ENCODE assay signal across 25 mouse cellular contexts in the genomic region with DNA sequence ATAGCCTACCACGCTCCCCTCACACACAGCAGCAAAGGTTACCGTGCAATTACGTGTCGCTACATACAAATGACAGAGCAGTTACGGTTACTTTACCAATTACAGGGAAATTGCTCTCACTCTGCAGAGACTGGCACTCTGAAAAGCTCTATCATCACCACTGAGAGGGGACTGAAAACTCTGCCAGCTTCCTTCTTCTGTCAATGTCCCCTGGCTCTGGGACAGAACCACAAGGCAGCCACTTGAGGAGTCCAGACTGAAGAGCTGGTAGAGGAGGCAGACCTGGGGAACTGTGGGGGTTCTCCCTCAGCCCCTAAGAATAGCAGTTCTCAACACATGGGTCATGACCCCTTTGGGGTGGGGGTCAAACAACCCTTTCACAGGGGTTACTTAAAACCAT.
A peak's percentile ranks its signal among the peaks of the same experiment; 100 is the strongest.
DNase-seq lines count a peak whose midpoint lies in the region; ATAC-seq lines count a peak whose summit lies in the region.
"Had no signal": no experiment of that assay in that cellular context is flagged by ENCODE, and none has a peak within 500 bp of the region (broad histone marks: within the 10 kb centered on the region; RNA-seq: fewer than 3 reads in every experiment).

No protein-coding gene starts in this region.

- no peak overlapping the region for H3K4me3 ChIP-seq in forebrain, embryonic 14.5 days (ENCODE audit: low read depth, low read length)
- no peak overlapping the region for H3K4me3 ChIP-seq in forebrain, embryonic 16.5 days (replicated peaks; ENCODE audit: low read length)
- H3K4me3 ChIP-seq: forebrain, embryonic 15.5 days; left cerebral cortex, adult 2 months; liver, embryonic 13.5 days; lung, embryonic 15.5 days; myocyte had no signal

- 59% methylated on average over 5 of the region's 5 CpGs for WGBS in forebrain, embryonic 14.5 days
- WGBS in forebrain, embryonic 16.5 days, result 58% methylated on average over 5 of the region's 5 CpGs

- no peak overlapping the region for H3K9ac ChIP-seq in forebrain, embryonic 14.5 days (ENCODE audit: low read length)
- no peak overlapping the region for H3K9ac ChIP-seq in forebrain, embryonic 16.5 days (replicated peaks; ENCODE audit: low read depth, low read length)
- H3K9ac ChIP-seq: forebrain, embryonic 15.5 days; liver, embryonic 13.5 days; lung, embryonic 15.5 days had no signal

- 0 out of 2 replicates have a peak, but pooled peaks cover 4% of the 10 kb centered on the region for H3K4me1 ChIP-seq in forebrain, embryonic 14.5 days (ENCODE audit: control insufficient read depth, insufficient read depth, low read length)
- no peaks in the 10 kb centered on the region for H3K4me1 ChIP-seq in forebrain, embryonic 16.5 days (replicated peaks; ENCODE audit: control insufficient read depth, insufficient read depth, low read length)
- H3K4me1 ChIP-seq: liver, embryonic 13.5 days; lung, embryonic 15.5 days had no signal

- no peak overlapping the region for H3K4me2 ChIP-seq in forebrain, embryonic 14.5 days (ENCODE audit: low read length)
- H3K4me2 ChIP-seq in forebrain, embryonic 16.5 days (ENCODE audit: low read length), result no peak overlapping the region
- H3K4me2 ChIP-seq: forebrain, embryonic 15.5 days; liver, embryonic 13.5 days; lung, embryonic 15.5 days had no signal

- no peaks in the 10 kb centered on the region for H3K27me3 ChIP-seq in forebrain, embryonic 14.5 days (replicated peaks; ENCODE audit: control insufficient read depth, insufficient read depth, low read length)
- H3K27me3 ChIP-seq in forebrain, embryonic 16.5 days (replicated peaks; ENCODE audit: control insufficient read depth, insufficient read depth, low read length), result no peaks in the 10 kb centered on the region
- H3K27me3 ChIP-seq: forebrain, embryonic 15.5 days; lung, embryonic 15.5 days had no signal

- peak; percentile 32 for DNase-seq in forebrain, embryonic 14.5 days (ENCODE audit: low spot score)
- DNase-seq in layer of hippocampus, adult 9-11 months, result peak; percentile 45
- no peak for DNase-seq in layer of hippocampus, adult 9-10 months (ENCODE audit: low spot score)
- peak; percentile 56 for DNase-seq in lung, postnatal 25 days (ENCODE audit: low spot score)
- no peak for DNase-seq in spleen, postnatal 10 days (ENCODE audit: low spot score in 2 of 2)
- DNase-seq: adrenal gland, postnatal 14 days; cerebellum, adult 9-10 months; gastrocnemius, postnatal 14 days; heart, postnatal 4 days; kidney, adult 9 months; kidney, postnatal 14 days; liver, embryonic 13.5 days; thymus, adult 2 months; thymus, postnatal 4 days had no signal

- no peaks in the 10 kb centered on the region for H3K36me3 ChIP-seq in forebrain, embryonic 14.5 days (ENCODE audit: control insufficient read depth, insufficient read depth, low read length)
- H3K36me3 ChIP-seq in forebrain, embryonic 16.5 days (ENCODE audit: control insufficient read depth, insufficient read depth), result no peaks in the 10 kb centered on the region
- H3K36me3 ChIP-seq: forebrain, embryonic 15.5 days; liver, embryonic 13.5 days; lung, embryonic 15.5 days had no signal

- no peak for ATAC-seq in forebrain, embryonic 14.5 days
- no peak for ATAC-seq in forebrain, embryonic 16.5 days
- ATAC-seq in common myeloid progenitor, adult 5-6 weeks (replicated peaks; ENCODE audit: low read depth, poor library complexity, severe bottlenecking), result peak; percentile 42
- ATAC-seq: CD4-positive, CD25-positive, alpha-beta regulatory T cell, adult 4 months; forebrain, embryonic 15.5 days; hindbrain, embryonic 16.5 days; intestine, embryonic 16.5 days; midbrain, embryonic 16.5 days had no signal

- no peak overlapping the region for H3K27ac ChIP-seq in forebrain, embryonic 14.5 days (ENCODE audit: low read depth, low read length)
- no peak overlapping the region for H3K27ac ChIP-seq in forebrain, embryonic 16.5 days (ENCODE audit: low read length)
- H3K27ac ChIP-seq: forebrain, embryonic 15.5 days; left cerebral cortex, adult 2 months; liver, embryonic 13.5 days; lung, embryonic 15.5 days; stomach, postnatal 0 days had no signal

- H3K9me3 ChIP-seq in forebrain, embryonic 14.5 days (replicated peaks; ENCODE audit: control insufficient read depth, low read length), result no peaks in the 10 kb centered on the region
- H3K9me3 ChIP-seq in forebrain, embryonic 16.5 days (ENCODE audit: control insufficient read depth, low read length), result no peaks in the 10 kb centered on the region
- H3K9me3 ChIP-seq: forebrain, embryonic 15.5 days; liver, embryonic 13.5 days; lung, embryonic 15.5 days had no signal

Comparison
In these comparisons a context has a peak if more than half of its experiments do, and no peak if none do; other contexts are left out.
1. DNase-seq: peak in forebrain, embryonic 14.5 days (single experiment), layer of hippocampus, adult 9-11 months (single experiment) and lung, postnatal 25 days (single experiment); none in layer of hippocampus, adult 9-10 months (single experiment) and spleen, postnatal 10 days (0 of 2).